Mouse (Mus musculus) forebrain, embryonic 14.5 days (tissue): ENCODE measurements around the gene Cep85l. TPM values are rescaled to one million over a fixed set of nuclear protein-coding genes. Genes with fewer than 3 reads are reported as not detected.

Source experiments
- ATAC-seq: fragments of 200-750 bp; cut with Nextera tagmentation; 2 replicates; pipeline ENCODE4 v1.8.0; 2017; ENCODE audit warnings: mild to moderate bottlenecking, moderate library complexity
- DNase-seq: peaks from one replicate; pipeline ENCODE4 v3.0.0-alpha.2; 2015; ENCODE audit warnings: low spot score
- H3K27ac ChIP-seq: fragments of 300-500 bp; sonication (generic); 2 replicates; pipeline ENCODE4 v1.5.1; 2014; ENCODE audit warnings: low read depth, mild to moderate bottlenecking, control low read depth, low read length, moderate library complexity
- H3K27me3 ChIP-seq: fragments of 300-500 bp; sonication (generic); replicated peaks from 2 replicates; pipeline ENCODE4 v1.6.1; 2014; ENCODE audit warnings: low read length, control low read depth, mixed read lengths; ENCODE audit not compliant: control insufficient read depth, insufficient read depth
- H3K36me3 ChIP-seq: fragments of 300-500 bp; sonication (generic); 2 replicates; pipeline ENCODE4 v1.6.1; 2014; ENCODE audit warnings: low read length, control low read depth; ENCODE audit not compliant: control insufficient read depth, insufficient read depth
- H3K4me1 ChIP-seq: fragments of 300-500 bp; sonication (generic); 2 replicates; pipeline ENCODE4 v1.6.1; 2014; ENCODE audit warnings: antibody characterized with exemption, low read length, control low read depth; ENCODE audit not compliant: control insufficient read depth, insufficient read depth
- H3K4me2 ChIP-seq: fragments of 300-500 bp; sonication (generic); 2 replicates; pipeline ENCODE4 v1.6.1; 2014; ENCODE audit warnings: mild to moderate bottlenecking, control low read depth, low read length
- H3K4me3 ChIP-seq: fragments of 300-500 bp; sonication (generic); 2 replicates; pipeline ENCODE4 v1.5.1; 2014; ENCODE audit warnings: low read depth, low read length, control low read depth
- H3K9ac ChIP-seq: fragments of 300-500 bp; sonication (generic); 2 replicates; pipeline ENCODE4 v1.6.1; 2014; ENCODE audit warnings: mild to moderate bottlenecking, low read length, control low read depth, moderate library complexity
- H3K9me3 ChIP-seq: fragments of 300-500 bp; sonication (generic); replicated peaks from 2 replicates; pipeline ENCODE4 v1.6.1; 2016; ENCODE audit warnings: low read length, control low read depth, mixed read lengths; ENCODE audit not compliant: control insufficient read depth
- WGBS: fragments of 180-500 bp; shearing (Covaris S2); extraction: QIAGEN DNeasy Blood & Tissue Kit; methylation state at CpG from one replicate; pipeline ENCODE4 v1.1.7; 2014; 5-methylcytosine and 5-hydroxymethylcytosine counted together
- polyA plus RNA-seq: library from polyadenylated mRNA; unstranded; fragments of >200 nt; fragmentation: Nextera tagmentation; extraction: Ambion mirVana; gene quantifications from 2 replicates; pipeline ENCODE4 v1.2.1, GENCODE M21; 2014

The Cep85l gene
- polyA plus RNA-seq, 1 experiment from 2014 or later = 10.3 TPM

DNA sequence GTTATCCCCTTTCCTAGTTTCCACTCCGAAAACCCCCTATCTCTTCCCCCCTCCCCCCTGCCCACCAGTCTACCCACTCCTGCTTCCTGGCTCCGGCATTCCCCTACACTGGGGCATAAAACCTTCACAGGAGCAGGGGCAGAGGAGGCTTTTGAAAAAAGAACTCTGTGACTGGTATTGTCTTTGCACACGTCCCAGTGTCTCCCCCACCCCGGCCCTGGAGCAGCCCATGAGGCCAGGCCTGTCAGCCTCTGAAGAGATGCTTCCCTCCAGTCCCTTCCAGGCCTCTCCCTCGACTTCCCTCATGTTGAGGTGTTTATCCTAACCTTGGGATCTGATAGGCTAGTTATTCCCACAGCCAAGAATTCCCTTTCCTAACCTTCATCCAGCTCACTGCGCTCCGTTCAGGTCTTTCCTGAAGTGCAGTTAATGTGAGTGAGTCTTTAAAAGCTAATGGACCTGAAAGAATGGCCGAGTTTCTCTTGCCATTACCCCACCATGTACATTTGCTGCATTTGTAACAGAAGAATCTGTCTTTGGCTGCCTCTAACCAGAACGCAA lies 36.5 kb upstream of the Cep85l start:
- 61% methylated on average over 9 of the region's 9 CpGs for WGBS

GRCm38 (mm10) chr10:53415252-53415651 lies 35.5 kb upstream of the Cep85l start:
- no peak overlapping the region for H3K4me2 ChIP-seq
- no peaks in the 10 kb centered on the region for H3K36me3 ChIP-seq
- no peaks in the 10 kb centered on the region for H3K27me3 ChIP-seq
- no peak for ATAC-seq
- 83% methylated on average over 9 of the region's 9 CpGs for WGBS
- no peaks in the 10 kb centered on the region for H3K4me1 ChIP-seq
- no peak for DNase-seq
- no peak overlapping the region for H3K4me3 ChIP-seq
- no peaks in the 10 kb centered on the region for H3K9me3 ChIP-seq
- H3K9ac ChIP-seq = no peak overlapping the region
- H3K27ac ChIP-seq = no peak overlapping the region

More for the DNA sequence above, 36.5 kb upstream of the Cep85l start:
- Histone ChIP-seq H3K4me2 (no peak overlapping the region), H3K9ac (no peak overlapping the region), H3K4me3 (no peak overlapping the region), H3K9me3 (no peaks in the 10 kb centered on the region), H3K27ac (no peak overlapping the region), H3K36me3 (no peaks in the 10 kb centered on the region), H3K4me1 (no peaks in the 10 kb centered on the region), H3K27me3 (no peaks in the 10 kb centered on the region)
- DNase-seq (no peak), ATAC-seq (no peak)

GRCm38 (mm10) chr10:53414092-53415085 lies 34.6 kb upstream of the Cep85l start:
- no peak overlapping the region for H3K4me3 ChIP-seq
- no peaks in the 10 kb centered on the region for H3K36me3 ChIP-seq
- no peak overlapping the region for H3K27ac ChIP-seq
- no peaks in the 10 kb centered on the region for H3K27me3 ChIP-seq
- peak; percentile 57; the same call in 1 of the 2 replicates for ATAC-seq
- WGBS = 33% methylated on average over 6 of the region's 6 CpGs
- no peak overlapping the region for H3K4me2 ChIP-seq
- no peak overlapping the region for H3K9ac ChIP-seq
- no peaks in the 10 kb centered on the region for H3K9me3 ChIP-seq
- H3K4me1 ChIP-seq = no peaks in the 10 kb centered on the region
- peak; percentile 27 for DNase-seq

- no peaks in the 10 kb centered on the region for H3K27me3 ChIP-seq
- ATAC-seq (no peak), DNase-seq (no peak)
- 90% methylated on average over 3 of the region's 3 CpGs for WGBS
- H3K9ac ChIP-seq = no peak overlapping the region
- H3K36me3 ChIP-seq = no peaks in the 10 kb centered on the region
- H3K9me3 ChIP-seq = no peaks in the 10 kb centered on the region
- H3K4me1 ChIP-seq = no peaks in the 10 kb centered on the region
- no peak overlapping the region for H3K4me3 ChIP-seq
- H3K27ac ChIP-seq = no peak overlapping the region
- H3K4me2 ChIP-seq = no peak overlapping the region
Measured at GRCm38 (mm10) chr10:53412936-53413335, 33.2 kb upstream of the Cep85l start.

GRCm38 (mm10) chr10:53412165-53412564 lies 32.4 kb upstream of the Cep85l start:
- Histone ChIP-seq H3K9ac (no peak overlapping the region), H3K4me2 (no peak overlapping the region), H3K27me3 (no peaks in the 10 kb centered on the region), H3K4me1 (no peaks in the 10 kb centered on the region), H3K4me3 (no peak overlapping the region), H3K36me3 (no peaks in the 10 kb centered on the region), H3K27ac (no peak overlapping the region), H3K9me3 (no peaks in the 10 kb centered on the region)
- no peak for ATAC-seq
- no peak for DNase-seq
- 92% methylated on average over 2 of the region's 2 CpGs for WGBS

DNA sequence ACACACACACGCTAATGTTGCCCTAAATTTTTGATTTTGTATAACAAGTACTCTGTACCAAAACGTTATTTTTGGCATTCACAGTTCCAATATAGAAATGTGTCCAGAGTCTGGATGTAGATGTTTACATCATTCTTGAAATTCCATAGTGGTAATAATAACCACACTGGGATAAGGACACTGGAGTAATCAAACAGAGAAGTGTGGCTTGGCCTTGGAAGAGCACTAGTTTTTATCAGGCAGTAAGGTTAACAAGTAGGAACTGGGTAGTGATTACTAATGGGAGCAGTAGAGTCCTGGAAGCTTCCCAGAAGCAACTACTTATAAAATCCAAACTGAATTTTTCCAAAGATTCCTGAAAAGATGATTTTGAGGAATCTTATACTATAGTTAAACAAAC lies 31.1 kb upstream of the Cep85l start:
- no peak for ATAC-seq
- no peaks in the 10 kb centered on the region for H3K36me3 ChIP-seq
- no peaks in the 10 kb centered on the region for H3K9me3 ChIP-seq
- H3K27ac ChIP-seq = no peak overlapping the region
- H3K4me1 ChIP-seq = no peaks in the 10 kb centered on the region
- H3K4me3 ChIP-seq = no peak overlapping the region
- no peak overlapping the region for H3K4me2 ChIP-seq
- no peak for DNase-seq
- no peak overlapping the region for H3K9ac ChIP-seq
- no peaks in the 10 kb centered on the region for H3K27me3 ChIP-seq
- 88% methylated on average over 2 of the region's 2 CpGs for WGBS

DNA sequence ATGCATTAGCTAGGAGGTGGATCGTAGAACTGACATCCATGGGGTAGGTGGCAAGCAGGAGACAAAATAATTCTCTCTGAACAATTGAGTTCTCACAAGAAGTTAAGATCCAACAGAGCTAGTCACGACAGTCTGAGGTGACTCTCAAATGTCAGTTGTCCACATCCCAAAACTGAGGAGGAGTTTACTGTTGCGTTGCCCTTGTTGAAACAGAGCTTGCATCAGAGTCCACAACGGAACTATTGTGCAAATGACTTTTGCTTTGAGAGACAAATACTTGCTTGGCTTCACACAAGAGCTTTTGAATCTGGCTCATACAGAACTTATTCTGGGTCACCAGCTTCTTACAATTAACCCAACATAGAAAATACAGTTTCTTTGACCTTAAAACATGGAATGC lies 27.7 kb upstream of the Cep85l start:
- Histone ChIP-seq H3K27ac (no peak overlapping the region), H3K27me3 (no peaks in the 10 kb centered on the region), H3K4me2 (no peak overlapping the region), H3K36me3 (no peaks in the 10 kb centered on the region), H3K9me3 (no peaks in the 10 kb centered on the region), H3K9ac (no peak overlapping the region), H3K4me1 (no peaks in the 10 kb centered on the region), H3K4me3 (no peak overlapping the region)
- DNase-seq (no peak), ATAC-seq (no peak)
- WGBS = 93% methylated on average over 4 of the region's 4 CpGs

DNA sequence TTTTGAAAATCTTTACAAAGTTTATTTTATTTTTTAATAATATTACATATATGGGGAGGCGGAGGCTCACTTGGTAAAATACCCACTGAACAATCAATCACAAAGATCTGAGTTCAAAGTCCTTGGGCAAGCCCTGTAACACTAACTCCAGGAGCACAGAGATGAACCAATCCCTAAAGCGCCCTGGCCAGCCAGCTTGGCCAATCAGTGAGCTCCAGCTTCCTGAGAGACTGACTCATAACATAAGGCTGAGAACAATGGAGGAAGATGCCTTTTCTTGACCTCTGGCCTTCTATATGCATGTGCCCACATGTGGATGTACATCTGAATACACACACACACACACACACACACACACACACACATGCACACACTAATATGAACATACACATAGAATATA lies 27.1 kb upstream of the Cep85l start:
- no peak for DNase-seq
- Histone ChIP-seq H3K4me2 (no peak overlapping the region), H3K36me3 (no peaks in the 10 kb centered on the region), H3K4me1 (no peaks in the 10 kb centered on the region), H3K9me3 (no peaks in the 10 kb centered on the region), H3K27ac (no peak overlapping the region), H3K9ac (no peak overlapping the region), H3K4me3 (no peak overlapping the region), H3K27me3 (no peaks in the 10 kb centered on the region)
- WGBS = 91% methylated on average over 2 of the region's 2 CpGs
- ATAC-seq = no peak

DNA sequence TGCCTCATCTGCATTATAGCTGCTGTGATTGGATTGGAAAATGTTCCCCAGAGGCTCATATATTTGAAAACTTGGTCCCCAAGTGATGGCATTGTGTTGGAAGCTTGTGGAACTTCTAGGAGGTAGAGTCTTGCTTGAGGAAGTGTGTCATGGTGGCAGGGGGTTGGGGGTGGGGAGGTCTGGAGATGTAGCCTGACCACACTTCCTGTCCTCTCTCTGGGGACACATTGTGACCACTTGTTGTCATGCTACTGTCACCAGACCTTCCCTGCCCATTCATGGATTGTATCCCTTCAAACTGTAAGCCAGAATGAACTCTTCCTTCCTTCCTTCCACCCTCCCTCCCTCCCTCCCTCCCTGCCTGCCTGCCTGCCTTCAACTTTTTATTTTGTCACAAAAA lies 22.5 kb upstream of the Cep85l start:
- H3K27ac ChIP-seq = no peak overlapping the region
- H3K4me1 ChIP-seq = peaks cover 8% of the 10 kb centered on the region
- H3K9ac ChIP-seq = no peak overlapping the region
- ATAC-seq = no peak
- no peaks in the 10 kb centered on the region for H3K27me3 ChIP-seq
- no peaks in the 10 kb centered on the region for H3K36me3 ChIP-seq
- H3K4me2 ChIP-seq = no peak overlapping the region
- no peak for DNase-seq
- H3K4me3 ChIP-seq = no peak overlapping the region
- no peaks in the 10 kb centered on the region for H3K9me3 ChIP-seq
